Mouse (Mus musculus): ENCODE results near the gene Nckipsd.

DNA sequence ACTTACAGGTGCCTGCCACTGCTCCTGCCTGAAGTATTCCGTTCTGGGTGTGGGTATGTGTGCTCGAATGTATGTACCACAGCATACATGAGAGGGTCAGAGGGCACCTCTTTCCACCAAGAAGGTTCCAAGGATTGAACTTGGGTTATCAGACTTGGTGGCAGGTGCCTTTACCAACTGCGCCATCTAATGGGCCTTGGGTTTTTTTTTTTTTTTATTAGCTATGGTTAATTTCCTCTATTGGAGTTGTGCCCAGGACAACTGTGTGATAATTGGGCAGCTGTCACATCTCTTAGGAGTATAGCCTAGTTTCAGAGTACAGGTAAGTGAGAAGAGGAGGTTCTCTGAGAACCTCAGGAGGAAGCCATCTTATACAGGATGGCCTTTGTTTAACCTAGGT lies 8.6 kb upstream of the Nckipsd start:
- TF ChIP-seq POLR2A (IDR thresholded peaks at IDR 0.05; ENCODE audit: control insufficient read depth, low read depth, low read length) (no peak), CTCF (IDR thresholded peaks at IDR 0.05; ENCODE audit: control insufficient read depth, insufficient read depth, insufficient replicate concordance, low read depth, low read length) (no peak)

Data from testis, adult 2 months (tissue).